22 mouse cellular contexts compared by ENCODE assay signal in the genomic region with DNA sequence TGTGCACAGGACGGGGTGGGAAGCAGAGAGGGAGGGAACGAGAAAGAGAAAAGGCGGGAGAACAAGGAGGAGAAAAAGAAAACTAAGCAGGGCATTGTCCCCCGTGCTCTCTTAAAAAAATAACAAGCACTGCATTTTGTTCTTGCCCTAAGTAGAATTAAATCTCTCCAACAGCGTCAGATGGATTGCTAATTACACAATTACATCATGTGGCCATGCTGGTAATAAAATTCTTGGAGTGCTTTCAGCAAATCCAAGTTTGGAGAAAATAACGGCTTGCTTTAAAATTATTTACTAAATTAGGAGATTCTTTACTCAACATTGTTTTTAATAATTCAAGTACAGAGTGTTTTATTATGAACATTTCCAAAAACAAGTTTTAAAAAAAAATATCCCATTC.
"Had no signal": no experiment of that assay in that cellular context is flagged by ENCODE, and none has a peak within 500 bp of the region (broad histone marks: within the 10 kb centered on the region; RNA-seq: fewer than 3 reads in every experiment).

No protein-coding gene starts in this region.

- H3K27ac ChIP-seq: kidney, postnatal 0 days; limb, embryonic 12.5 days; limb, embryonic 15.5 days; liver, embryonic 14.5 days; midbrain, embryonic 12.5 days; stomach, postnatal 0 days had no signal

- H3K9ac ChIP-seq: limb, embryonic 12.5 days; limb, embryonic 15.5 days; liver, embryonic 14.5 days; liver, postnatal 0 days; lung, embryonic 14.5 days; midbrain, embryonic 12.5 days had no signal

- H3K36me3 ChIP-seq: limb, embryonic 12.5 days; limb, embryonic 15.5 days; midbrain, embryonic 12.5 days had no signal

- H3K27me3 ChIP-seq: limb, embryonic 12.5 days; limb, embryonic 15.5 days; midbrain, embryonic 12.5 days had no signal

- ATAC-seq: inflammation-experienced regulatory T-cells, adult 6 months; intestine, embryonic 16.5 days; liver, postnatal 0 days; midbrain, embryonic 16.5 days had no signal

- H3K4me2 ChIP-seq: limb, embryonic 12.5 days; limb, embryonic 15.5 days; liver, embryonic 11.5 days; lung, embryonic 14.5 days; midbrain, embryonic 12.5 days had no signal

- H3K4me1 ChIP-seq: limb, embryonic 15.5 days had no signal

- H3K9me3 ChIP-seq: limb, embryonic 15.5 days; midbrain, embryonic 12.5 days had no signal

- H3K4me3 ChIP-seq: limb, embryonic 12.5 days; limb, embryonic 15.5 days; midbrain, embryonic 12.5 days; myocyte had no signal

- DNase-seq: kidney, adult 18-20 months; kidney, adult 9 months; left cerebral cortex, postnatal 4 days; liver, postnatal 0 days; lung, embryonic 14.5 days; lung, postnatal 10 days; lung, postnatal 4 days; right cerebral cortex, adult 18-20 months; right cerebral cortex, postnatal 14 days; right cerebral cortex, postnatal 4 days; thymus, postnatal 36 days had no signal
